Mouse (Mus musculus) mature B cell (primary cell): ENCODE data around the gene Sh3bp2.

Experiments used
- in situ Hi-C: fragments of 300-500 bp; cut with MboI; formaldehyde crosslinking; loops from 2 replicates; pipeline ENCODE4 v1.14.3; 2019

The Sh3bp2 gene

DNA sequence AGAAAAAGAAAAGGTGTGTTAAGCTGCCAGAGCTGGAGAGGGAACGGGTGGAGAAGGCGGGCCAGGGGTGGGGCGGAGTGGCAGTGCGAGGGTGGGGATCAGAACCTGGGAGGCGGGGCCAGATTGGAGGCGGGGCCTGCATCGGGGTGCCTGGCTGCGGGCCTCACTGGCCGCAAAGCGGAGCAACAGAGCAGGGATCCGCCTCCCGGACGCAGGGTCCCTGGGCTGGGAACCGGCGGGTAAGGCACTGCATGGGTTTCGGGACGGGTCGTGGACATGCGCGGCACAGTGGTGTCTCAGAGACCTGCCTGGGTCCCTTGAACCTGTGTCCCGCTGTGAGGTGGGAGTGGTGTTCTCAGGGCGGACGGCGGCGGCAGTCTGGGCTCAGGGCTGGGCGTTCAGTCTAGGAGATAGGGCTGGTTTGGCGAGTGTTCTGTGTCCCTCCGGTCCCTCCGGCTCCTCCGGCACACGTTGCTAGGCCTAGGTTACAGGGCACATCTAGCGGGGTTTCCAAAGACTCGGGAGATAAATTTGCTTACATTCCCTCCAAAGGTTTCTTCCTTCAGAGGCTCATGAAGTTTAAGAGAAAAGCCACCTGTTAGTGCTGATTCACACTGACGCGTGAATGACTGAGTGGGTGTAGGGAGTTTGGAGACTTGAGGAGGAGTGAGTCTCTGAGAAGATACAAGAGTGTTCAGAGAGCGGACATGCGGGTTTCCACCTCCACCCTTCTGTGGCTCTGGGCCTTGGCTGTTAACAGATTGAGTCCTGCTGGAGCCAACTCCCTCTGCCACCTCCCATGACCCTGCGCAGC is at the start of gene Sh3bp2:
TSS of gene Sh3bp2 (plus strand) at position 176 of the 814 bp plus-strand sequence.
- in situ Hi-C loops: no loop called here

DNA sequence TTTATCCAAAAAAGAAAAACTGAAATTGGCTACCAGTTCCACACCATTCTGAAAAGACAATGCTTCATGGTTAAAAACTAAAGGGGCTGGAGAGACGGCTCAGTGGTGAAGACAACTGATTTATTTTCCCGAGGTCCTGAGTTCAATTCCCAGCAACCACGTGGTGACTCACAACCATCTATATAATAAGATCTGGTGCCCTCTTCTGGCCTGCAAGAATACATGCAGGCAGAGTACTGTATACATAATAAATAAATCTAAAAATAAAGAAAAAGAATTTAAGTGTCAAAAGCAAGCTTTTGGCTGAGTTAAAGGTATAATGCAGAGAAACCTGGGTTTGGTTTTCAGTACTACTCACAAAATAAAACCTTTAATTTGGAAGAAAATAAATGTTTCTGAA is 44.7 kb upstream of the Sh3bp2 start:
- in situ Hi-C loops: no loop called here

DNA sequence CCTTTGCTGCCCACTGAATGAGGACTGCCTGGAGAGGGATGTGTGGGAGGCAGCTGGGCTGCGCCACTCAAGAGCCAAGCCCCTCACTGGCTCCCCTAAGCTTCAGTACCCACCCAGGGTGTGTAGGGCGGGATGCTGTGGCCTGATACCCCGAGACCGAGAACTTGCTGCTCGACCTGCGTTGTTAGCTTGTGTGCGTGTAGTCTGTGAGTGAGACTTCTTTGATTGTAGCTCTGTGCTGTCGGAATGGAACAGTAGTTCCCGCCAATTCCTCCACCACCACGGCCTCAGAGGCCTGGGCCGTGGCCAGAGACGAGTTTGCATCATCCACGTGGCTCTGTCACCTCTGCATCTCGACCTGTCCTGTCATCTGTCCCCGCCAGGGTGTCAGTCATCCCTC is 39.9 kb upstream of the Sh3bp2 start:
- in situ Hi-C loops: no loop called here

DNA sequence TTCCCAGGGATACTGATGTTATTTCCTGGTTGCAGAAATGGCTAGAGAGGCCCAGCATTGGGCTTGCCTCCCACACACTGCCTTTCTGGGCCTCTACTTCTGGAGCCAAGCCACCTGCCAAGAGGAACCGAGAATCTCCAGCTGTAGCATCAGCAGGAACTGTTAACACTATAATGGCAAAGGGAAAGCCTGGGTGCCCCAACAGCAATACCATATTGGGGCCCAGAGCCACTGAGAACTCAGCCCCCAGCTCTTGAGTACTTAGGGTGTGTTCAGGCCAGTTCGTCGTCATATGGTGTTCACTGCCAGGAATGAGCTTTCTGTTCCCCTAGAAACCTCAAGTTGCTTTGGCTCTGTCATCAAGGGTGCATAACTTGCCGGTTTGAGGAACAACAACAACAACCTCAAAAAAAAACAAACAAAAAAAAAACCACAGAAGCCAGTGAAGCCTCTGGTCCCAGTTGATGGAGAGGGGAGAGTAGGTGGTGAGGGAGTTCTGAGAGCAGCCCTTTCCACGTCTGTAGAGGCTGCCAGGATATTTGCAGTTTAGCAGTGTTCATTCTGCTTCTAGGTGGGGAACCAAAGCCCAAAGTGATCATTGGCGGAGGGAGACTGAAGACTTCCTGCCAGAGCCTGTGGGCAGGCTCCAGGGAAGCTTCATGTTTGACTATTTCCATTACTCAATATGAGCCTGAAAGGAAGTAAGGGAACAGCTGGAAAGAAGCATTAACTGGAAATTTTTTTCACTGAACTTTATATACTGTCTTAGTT is 38.1 kb upstream of the Sh3bp2 start:
- in situ Hi-C loops: no loop called here

DNA sequence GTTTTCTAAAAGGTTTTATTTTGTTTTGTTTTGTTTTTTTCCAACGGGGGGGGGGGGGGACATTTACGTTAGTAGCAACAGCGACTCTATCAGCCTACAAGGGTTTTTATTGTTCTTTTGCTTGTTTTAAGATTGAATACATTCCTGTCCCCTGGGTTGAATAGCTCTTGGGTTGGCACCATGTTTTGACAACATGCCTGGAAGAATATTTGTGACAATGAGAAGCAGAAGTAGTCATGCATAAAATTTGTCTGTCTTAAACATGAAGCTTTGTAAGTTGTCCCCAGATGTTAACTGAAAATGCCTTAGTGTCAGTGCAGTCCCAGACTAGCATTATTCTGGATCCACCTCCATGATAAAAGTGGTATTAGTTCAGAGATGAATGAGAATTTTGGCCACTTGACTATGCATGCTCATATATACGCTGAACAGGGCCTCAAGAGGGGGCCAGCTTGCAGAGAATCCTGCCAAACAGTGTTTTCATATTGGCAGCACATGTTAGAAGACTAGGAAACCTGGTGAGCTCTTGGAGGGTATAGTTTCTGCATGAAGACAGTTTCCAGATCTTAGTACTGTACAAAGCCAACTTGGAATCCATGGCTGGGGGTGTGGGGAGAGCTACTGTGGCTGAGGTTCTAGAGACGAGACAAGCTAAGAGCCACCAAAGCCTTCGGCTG is 36.8 kb upstream of the Sh3bp2 start:
- in situ Hi-C loops: no loop called here

DNA sequence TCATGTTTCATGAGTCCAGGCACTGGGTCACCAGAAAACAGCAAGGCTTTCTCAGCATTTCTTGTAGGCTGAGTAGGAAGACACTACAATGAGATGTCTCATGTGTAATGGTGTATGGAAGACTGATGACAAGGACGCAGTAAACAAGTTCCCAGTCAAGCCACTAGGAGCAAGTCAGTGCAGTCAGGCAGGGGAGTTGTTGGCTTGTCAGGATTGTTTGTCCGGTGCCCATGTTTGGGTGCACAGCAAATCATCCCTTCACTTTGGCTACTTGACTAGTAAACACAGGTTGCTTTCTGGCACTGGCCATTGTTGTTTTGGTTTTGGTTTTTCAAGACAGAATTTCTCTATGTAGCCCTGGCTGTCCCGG is 36.2 kb upstream of the Sh3bp2 start:
- in situ Hi-C loops: no loop called here

DNA sequence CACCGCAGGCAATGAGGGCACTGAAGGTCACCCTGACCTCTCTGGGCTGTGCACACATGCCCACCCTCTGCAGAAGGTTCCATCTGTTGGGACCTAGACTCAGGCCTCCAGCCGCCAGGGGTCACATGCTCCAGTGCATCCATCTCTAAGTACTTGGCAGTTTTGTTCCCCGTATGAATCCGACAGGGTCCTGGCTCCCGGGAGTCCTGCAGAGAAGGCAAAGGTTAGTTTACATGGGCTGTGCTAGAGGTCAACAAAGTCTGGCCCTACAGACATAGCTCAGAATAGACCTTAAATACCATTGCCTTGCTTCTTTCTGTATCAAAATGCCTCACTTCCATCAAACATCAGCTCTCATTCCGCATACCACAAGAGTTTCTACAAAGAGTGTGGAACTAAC is 28.9 kb upstream of the Sh3bp2 start:
- in situ Hi-C loops: no loop called here

DNA sequence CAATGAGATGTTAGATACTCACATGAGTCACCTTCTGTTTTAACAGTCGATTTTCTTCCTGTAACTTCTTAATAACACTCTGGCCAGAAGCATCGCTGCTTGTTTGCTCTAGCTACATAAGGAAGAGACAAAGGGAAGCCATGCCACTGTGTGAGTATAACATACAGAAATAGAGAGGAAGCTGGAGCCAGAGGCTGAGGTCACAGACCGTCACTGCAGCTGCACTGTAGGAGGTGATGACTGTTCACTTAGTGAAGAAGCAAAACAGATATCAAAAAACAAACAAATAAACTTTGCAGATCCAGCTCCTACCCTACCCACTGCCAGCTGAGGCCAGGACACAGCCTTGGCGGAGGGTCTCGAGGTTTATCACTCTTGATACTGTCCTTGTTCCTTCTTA is 24.8 kb upstream of the Sh3bp2 start:
- in situ Hi-C loops: no loop called here

DNA sequence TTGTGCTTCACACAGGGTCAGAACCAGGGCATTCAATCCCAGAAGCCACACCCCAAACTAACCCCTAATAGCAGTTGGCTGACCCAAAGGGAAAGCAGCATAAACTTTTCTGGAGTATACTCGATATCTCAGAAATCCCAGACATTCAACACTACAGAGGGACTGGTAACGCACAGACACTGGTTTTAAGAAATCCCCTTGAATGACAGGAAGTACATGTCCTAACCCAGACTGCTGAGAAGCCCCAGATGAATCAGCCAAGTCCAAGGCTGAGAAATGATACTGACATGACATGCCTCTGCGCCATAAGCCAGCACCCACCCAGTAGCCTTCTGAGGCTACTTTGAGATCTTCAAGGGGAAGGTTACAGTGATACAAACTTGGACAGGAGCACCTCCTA is 24.1 kb upstream of the Sh3bp2 start:
- in situ Hi-C loops: no loop called here

DNA sequence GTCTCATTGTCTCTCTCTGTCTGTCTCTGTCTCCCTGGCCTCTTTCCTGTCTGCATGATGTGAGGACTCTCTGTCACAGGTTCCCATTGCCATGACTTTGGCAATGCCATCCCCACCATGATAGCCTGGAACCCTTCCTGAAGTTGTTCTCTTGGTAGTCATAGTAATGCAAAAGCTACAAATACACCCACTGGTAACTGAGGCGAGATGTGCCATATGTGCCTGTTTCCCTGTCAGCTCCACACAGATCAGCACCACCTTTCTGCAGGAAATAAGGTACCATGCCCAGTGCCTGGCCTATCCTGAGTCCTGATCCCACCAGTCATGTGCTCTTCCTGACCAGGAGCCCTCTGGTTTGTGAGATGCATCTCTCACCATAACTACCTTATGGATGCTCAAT is 23.2 kb upstream of the Sh3bp2 start:
- in situ Hi-C loops: no loop called here

DNA sequence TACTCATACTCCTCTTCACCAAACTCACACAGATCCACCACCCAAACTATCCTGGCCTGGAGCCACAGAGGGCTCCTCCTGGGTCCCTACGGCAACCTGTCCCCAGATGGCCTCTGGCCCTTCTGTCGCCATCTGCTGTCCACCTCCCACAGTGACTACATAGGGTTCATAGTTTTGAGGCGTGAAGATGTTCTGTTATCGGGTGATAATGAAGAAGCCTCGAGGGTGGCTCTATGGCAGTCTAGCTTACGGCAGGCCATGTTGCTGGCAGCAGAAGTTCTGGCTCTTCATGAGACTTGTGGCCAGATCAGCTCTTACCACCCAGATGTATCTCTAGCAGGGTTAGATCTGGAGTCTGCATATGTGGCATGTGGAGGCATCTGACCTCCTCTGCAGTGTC is 22.8 kb upstream of the Sh3bp2 start:
- in situ Hi-C loops: no loop called here

DNA sequence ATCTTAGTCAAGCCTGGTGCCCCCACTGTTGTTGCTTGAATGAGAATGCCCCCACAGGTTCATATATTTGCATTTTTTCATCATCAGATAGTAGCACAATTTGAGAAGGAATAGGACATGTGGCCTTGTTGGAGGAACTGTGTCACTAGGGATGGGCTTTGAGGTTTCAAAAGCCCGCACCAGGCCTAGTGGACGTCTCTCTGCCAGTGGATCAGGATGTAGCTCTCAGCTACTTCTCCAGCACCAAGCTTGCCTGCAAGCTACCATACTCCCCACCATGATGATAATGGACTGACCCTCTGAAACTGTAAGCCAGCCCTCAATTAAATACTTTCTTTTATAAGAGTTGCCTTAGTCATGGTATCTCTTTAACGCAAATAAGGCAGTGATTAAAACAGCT is 13.2 kb upstream of the Sh3bp2 start:
- in situ Hi-C loops: loop anchor here (10.0 kb wide), 1 partner anchor 122 kb away; the partner anchor contains the start of gene Mfsd10

DNA sequence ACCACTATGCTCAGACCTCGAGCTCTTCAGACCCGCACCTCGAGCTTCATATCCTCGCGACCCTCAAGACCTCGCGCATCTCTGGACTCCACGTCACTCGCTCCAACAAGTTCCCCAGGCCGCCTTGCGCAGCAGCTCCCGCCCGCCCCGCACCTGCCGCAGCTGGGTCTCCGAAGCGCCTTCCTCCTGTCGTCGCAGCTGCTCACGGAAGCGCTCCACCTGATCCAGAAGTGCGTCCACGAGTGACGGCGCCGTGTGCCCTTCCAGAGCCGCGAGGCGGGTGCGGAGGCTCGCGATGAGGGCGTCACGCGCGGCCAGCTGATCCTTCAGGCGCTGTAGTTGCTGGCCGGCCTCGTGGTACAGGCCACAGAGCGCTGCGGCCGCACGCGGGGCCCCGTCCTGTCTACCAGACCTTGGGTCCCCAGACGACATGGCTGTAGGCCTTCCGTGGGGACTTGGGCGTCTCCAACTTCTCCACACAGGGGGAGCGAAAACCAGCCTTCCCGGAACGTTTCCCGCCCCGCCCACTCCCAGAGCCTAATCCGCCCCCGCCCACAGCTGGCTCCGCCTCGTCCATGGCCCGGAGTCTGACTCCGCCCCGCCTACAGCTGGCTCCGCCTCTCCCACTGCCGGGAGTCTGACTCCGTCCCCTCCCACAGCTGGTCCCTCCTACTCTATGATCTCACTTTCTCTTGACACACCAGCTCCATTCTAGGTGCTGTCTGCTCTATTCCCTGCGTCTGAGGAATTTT is 12.0 kb upstream of the Sh3bp2 start, which contains the start of gene Tnip2:
TSS of gene Tnip2 (minus strand) at position 526 of the 752 bp plus-strand sequence.
- in situ Hi-C loops: loop anchor here (10.0 kb wide), 1 partner anchor 121 kb away; the partner anchor contains the start of gene Mfsd10

DNA sequence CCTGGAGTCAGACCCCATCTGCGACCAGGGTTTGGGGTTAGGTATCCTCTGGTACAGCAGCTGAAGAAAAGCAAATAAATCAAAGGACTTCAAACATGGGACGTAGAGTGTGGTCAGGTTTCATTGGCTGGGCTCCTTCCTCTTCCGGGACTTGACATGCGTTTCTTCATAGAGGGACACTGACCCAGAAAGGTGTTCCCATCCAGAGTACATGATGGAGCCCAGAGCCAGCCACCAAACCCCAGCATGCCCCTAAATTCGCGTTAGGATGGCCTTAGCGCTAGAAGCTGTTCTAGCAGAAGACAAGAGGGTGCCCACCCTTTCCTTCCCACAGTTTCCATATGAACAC is 11.4 kb upstream of the Sh3bp2 start:
- in situ Hi-C loops: loop anchor here (10.0 kb wide), 1 partner anchor 121 kb away; the partner anchor contains the start of gene Mfsd10

DNA sequence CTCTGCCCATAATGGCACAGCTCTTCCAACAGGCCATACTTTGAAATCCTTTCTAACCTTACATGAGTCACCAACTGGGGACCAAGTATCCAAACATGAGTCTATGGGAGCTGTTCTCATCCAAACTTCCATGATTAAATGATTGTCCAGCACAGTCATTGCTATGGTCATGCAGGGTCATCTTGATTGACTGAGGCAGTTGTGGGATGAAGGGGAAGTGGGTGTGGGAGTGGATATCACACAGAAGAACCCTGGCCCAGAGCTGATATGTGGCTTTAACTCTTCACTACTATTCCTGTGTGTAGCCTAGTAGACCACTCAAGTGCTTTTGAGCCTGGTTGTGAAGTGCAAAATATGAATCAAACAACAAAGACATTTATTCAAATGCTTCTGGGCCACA is 10.5 kb upstream of the Sh3bp2 start:
- in situ Hi-C loops: loop anchor here (10.0 kb wide), 1 partner anchor 120 kb away; the partner anchor contains the start of gene Mfsd10

DNA sequence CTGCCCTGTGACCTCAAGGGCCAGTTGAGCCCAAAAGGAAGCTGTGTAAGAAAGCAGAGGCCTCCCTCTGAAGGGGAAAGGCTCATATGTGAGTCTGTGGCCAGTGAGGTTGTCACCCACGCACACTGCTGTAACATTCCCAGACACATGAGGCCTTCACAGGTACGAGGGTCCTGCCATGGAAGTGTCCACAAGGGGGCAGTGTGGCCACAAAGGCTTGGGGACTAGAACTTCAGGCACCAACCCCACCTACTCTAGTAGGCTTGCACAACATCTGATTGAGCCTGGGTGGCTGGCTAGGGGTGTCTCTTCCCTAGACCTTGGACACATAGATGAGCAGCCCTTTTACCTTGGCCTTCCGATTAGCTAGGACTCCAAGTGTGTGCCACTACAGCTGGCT is 7.7 kb upstream of the Sh3bp2 start:
- in situ Hi-C loops: loop anchor here (10.0 kb wide), 1 partner anchor 117 kb away; the partner anchor contains the start of gene Mfsd10

DNA sequence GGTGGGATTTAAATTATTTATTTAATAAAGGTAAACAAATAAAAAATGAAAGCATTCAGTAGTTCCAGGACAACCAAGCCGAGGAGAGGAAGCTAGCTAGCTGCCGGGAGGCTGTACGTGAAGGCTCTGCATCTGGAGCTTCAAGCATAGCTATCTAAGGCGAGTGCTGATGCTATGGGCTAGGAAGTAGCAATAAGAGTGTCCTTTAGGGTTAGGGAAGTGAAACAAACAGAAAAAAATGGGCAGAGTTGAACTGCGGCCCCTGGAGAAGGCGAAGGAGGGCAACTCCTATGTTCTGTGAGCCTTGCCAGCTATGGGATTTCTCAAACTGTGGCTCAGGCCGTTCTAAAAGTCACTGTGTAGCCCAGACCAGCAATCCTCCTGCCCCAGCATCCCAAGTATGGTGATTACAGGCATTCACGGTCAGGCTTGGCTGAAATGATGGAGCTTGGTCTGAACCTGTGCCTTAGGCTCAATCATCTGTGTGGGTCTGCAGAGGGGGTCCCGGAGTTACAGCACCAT is 6.2 kb upstream of the Sh3bp2 start:
- in situ Hi-C loops: loop anchor here (10.0 kb wide), 1 partner anchor 115 kb away; the partner anchor contains the start of gene Mfsd10

DNA sequence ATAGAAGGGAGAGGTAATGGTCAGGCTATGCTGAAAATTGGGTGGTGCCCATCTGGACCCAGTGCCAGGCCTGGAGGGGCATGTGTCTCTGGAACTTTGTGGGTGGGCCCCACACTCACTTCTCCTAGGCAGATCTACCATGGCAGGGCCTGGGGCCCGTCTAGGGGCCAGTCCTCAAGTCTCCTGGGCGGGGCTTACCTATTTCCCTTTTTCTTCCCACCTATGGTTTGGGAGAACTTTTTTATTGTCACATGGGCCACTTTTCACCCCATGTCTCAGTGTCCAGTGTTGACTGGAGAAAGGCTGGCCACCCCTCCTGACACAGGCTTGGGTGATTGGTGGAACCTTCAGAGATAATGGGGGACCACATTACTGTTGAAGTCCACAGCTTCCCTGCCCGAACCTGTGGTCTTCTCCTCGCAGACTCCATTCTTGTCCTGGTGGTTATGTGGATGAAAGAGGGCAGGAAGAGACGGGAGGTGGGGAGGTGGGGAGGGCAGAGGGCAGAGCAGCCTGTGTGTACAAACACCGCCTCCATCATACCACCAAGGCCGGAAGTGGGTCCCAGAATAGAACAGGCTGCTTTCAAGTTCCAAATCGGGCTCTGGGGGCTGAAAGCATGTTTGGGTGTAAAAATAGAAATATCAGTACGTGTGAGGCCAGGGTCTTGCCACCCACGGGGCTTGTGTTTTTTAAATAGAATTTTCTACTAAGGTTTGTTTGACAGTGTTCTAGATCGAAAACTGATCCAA is 5.0 kb upstream of the Sh3bp2 start:
- in situ Hi-C loops: no loop called here

DNA sequence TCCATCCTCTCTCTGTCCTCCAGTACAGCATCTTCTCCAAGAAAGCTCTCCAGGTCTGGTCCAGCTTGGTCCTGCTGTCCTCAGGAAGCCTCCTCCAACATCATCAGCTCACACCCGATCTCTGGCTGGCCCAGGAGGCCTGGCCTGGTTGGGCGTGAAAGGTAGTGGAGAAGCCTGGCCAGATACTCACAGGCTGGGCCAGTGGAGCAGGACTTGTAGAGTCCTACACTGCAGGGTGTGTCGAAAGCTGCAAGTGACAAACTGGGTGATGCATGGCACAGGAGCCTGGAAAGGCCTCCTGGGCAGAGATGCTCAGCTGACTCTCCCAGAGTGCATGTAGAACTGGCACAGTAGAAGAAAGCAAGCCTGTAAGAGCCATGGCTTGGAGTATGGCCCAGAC is 4.3 kb upstream of the Sh3bp2 start:
- in situ Hi-C loops: no loop called here

DNA sequence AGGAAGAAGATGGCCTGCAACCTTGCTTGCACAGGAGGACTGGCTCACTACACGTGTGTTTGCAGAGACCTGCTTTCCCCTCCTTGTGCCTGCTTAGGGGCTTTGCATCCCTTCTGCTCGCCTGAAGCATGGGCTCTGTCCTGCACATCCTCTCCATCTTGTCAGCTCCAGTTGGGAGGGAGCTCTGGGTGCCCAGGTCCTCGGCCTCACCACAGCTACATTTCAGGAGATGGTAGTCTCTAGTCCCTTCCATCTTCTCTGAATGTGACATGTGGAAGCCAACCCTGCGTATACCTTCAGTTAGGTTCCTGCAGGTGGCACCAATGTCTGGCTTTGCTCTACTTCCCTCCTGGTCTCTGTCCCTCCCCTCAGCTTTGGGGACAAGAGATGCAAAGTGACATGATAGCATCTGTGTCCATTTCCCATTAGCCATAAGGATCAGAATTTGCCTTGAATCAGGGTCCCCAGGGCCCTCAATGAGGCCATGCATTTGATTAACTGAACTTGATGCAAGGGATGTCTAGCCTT is 1.6 kb upstream of the Sh3bp2 start:
- in situ Hi-C loops: no loop called here
